ENCODE assay signal across 8 mouse cellular contexts in the genomic region with DNA sequence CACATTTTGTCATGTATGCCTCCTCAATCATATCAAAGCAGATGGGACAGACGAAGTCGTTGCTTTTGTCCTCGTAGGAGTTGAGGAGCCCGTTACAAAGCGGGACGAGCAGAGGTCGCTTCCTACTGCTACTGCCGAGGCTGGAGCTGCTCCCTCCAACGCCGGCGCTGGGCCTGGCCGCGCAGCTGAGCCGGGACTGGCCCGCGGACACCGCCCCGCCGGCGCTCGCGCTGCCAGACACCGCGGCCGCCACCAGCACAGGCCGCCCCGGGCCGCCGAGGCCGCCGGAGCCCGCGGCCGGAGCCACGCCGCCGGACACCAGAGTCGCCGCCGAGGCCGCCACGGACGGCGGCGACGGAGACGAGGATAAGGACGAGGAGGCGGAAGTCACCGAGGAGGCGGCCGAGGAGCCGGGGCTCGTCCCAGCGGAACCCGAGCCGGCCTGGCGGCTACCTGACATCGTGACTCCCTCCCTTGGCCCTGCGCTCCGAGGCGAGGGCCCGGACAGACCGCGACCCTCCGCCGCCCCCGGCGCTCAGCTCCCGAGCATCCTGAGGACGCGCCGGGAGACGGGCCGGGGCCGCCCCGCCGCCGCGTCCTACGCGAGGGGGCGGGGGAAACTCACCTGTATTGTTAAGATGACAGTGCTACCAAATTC. TPM values are rescaled to one million over a fixed set of nuclear protein-coding genes. Genes with fewer than 3 reads are reported as not detected.
DNase-seq lines count a peak whose midpoint lies in the region; ATAC-seq and TF ChIP-seq lines count a peak whose summit lies in the region.
"Not testable (repeated sequence)": the region's sequence is repeated elsewhere in the genome, so short reads cannot be mapped to it uniquely, and the experiment has no call there.
"Had no signal": no experiment of that assay in that cellular context is flagged by ENCODE, and none has a peak within 500 bp of the region (broad histone marks: within the 10 kb centered on the region; RNA-seq: fewer than 3 reads in every experiment).

No protein-coding gene starts in this region.

- ATAC-seq in forebrain, embryonic 12.5 days (ENCODE audit: low FRiP score) = peak; percentile 93
- peak; percentile 64; the same call in 1 of the 2 replicates for ATAC-seq in heart, embryonic 14.5 days (ENCODE audit: insufficient number of reproducible peaks, insufficient read depth, low FRiP score, low read depth)
- ATAC-seq in inflammation-experienced regulatory T-cells, adult 6 months = peak; percentile 63
- ATAC-seq in limb, embryonic 13.5 days (ENCODE audit: low FRiP score, low read depth) = peak; percentile 81; the same call in 1 of the 2 replicates
- ATAC-seq in lung, postnatal 0 days = peak; percentile 88
- peak; percentile 88 for ATAC-seq in neural tube, embryonic 11.5 days (ENCODE audit: insufficient read depth, low FRiP score, low TSS enrichment)

- H3K36me3 ChIP-seq in forebrain, embryonic 12.5 days (replicated peaks); heart, embryonic 14.5 days (ENCODE audit: control insufficient read depth, insufficient read depth, low read length); limb, embryonic 13.5 days; lung, postnatal 0 days (ENCODE audit: insufficient read depth, low read length); neural tube, embryonic 11.5 days (ENCODE audit: control insufficient read depth, insufficient read depth, low read length): not testable (repeated sequence)

- WGBS in forebrain, embryonic 12.5 days = 18% methylated on average over 27 of the region's 83 CpGs
- WGBS in heart, embryonic 14.5 days = 32% methylated on average over 21 of the region's 83 CpGs
- 28% methylated on average over 23 of the region's 83 CpGs for WGBS in limb, embryonic 13.5 days
- 16% methylated on average over 29 of the region's 83 CpGs for WGBS in lung, postnatal 0 days
- 21% methylated on average over 21 of the region's 83 CpGs for WGBS in neural tube, embryonic 11.5 days

- H3K4me3 ChIP-seq in forebrain, embryonic 12.5 days (replicated peaks) = peak overlapping the region; percentile 31
- H3K4me3 ChIP-seq in heart, embryonic 14.5 days (ENCODE audit: control insufficient read depth in 1 of 2, insufficient read depth in 1 of 2, low read depth in 1 of 2, low read length in 2 of 2) = peak overlapping the region; percentile 33 to 38
- H3K4me3 ChIP-seq in limb, embryonic 13.5 days = peak overlapping the region; percentile 36
- H3K4me3 ChIP-seq in lung, postnatal 0 days (ENCODE audit: low read depth, low read length) = peak overlapping the region; percentile 14; the same call in 1 of the 2 replicates
- peak overlapping the region; percentile 13; the same call in 1 of the 2 replicates for H3K4me3 ChIP-seq in neural tube, embryonic 11.5 days (ENCODE audit: low read depth, low read length)

- H3K27ac ChIP-seq in forebrain, embryonic 12.5 days; heart, embryonic 14.5 days (replicated peaks in 1 of 2; ENCODE audit: control insufficient read depth in 1 of 2, insufficient read depth in 1 of 2, low read depth in 2 of 2, low read length in 2 of 2); limb, embryonic 13.5 days; lung, postnatal 0 days (ENCODE audit: low read length); neural tube, embryonic 11.5 days (ENCODE audit: low read depth, low read length): not testable (repeated sequence)

- DNase-seq in cerebellum, adult 9-11 months = peak; percentile 11
- DNase-seq in lung, postnatal 0 days (ENCODE audit: low spot score); neural tube, embryonic 11.5 days (ENCODE audit: low spot score): not testable (repeated sequence)

- peaks cover 22% of the 10 kb centered on the region for H3K27me3 ChIP-seq in forebrain, embryonic 12.5 days
- not testable (repeated sequence) for H3K27me3 ChIP-seq in heart, embryonic 14.5 days (ENCODE audit: control insufficient read depth, insufficient read depth, low read length); lung, postnatal 0 days (replicated peaks; ENCODE audit: insufficient read depth, low read length); neural tube, embryonic 11.5 days (ENCODE audit: control insufficient read depth, insufficient read depth, low read length)
- H3K27me3 ChIP-seq in limb, embryonic 13.5 days = peaks cover 20% of the 10 kb centered on the region

- H3K4me2 ChIP-seq in forebrain, embryonic 12.5 days = peak overlapping the region; percentile 40
- H3K4me2 ChIP-seq in heart, embryonic 14.5 days (ENCODE audit: low read length) = peak overlapping the region; percentile 55
- H3K4me2 ChIP-seq in limb, embryonic 13.5 days (replicated peaks) = peak overlapping the region; percentile 48
- H3K4me2 ChIP-seq in lung, postnatal 0 days (replicated peaks; ENCODE audit: low read depth, low read length) = peak overlapping the region; percentile 38; the same call in 1 of the 2 replicates
- H3K4me2 ChIP-seq in neural tube, embryonic 11.5 days (ENCODE audit: low read depth) = 0 out of 2 replicates have a peak overlapping the region, but pooled peaks have one; percentile 26

- TF ChIP-seq EP300 in lung, postnatal 0 days (IDR thresholded peaks at IDR 0.05) = not testable (repeated sequence)

- not testable (repeated sequence) for H3K9me3 ChIP-seq in forebrain, embryonic 12.5 days; heart, embryonic 14.5 days (ENCODE audit: control insufficient read depth, low read length); limb, embryonic 13.5 days; lung, postnatal 0 days (ENCODE audit: low read length); neural tube, embryonic 11.5 days (ENCODE audit: control insufficient read depth, low read length)

- not testable (repeated sequence) for TF ChIP-seq CTCF in lung, postnatal 0 days (IDR thresholded peaks at IDR 0.05)

- H3K4me1 ChIP-seq in forebrain, embryonic 12.5 days; heart, embryonic 14.5 days (ENCODE audit: control insufficient read depth in 2 of 2, insufficient read depth in 2 of 2, low read length in 2 of 2); limb, embryonic 13.5 days; lung, postnatal 0 days (ENCODE audit: insufficient read depth, low read depth, low read length); neural tube, embryonic 11.5 days (ENCODE audit: control insufficient read depth, insufficient read depth, low read length): not testable (repeated sequence)

- not testable (repeated sequence) for H3K9ac ChIP-seq in forebrain, embryonic 12.5 days; limb, embryonic 13.5 days; lung, postnatal 0 days (replicated peaks; ENCODE audit: low read depth); neural tube, embryonic 11.5 days (ENCODE audit: low read length)
- peak overlapping the region; percentile 25; the same call in 1 of the 2 replicates for H3K9ac ChIP-seq in heart, embryonic 14.5 days (ENCODE audit: low read length)

RNA-seq across cellular contexts. Expression of gene Nap1l2, which starts 21.4 kb away (rescaled TPM):
- polyA plus RNA-seq in forebrain, embryonic 12.5 days (2016; fragmentation: Nextera tagmentation; extraction: Ambion mirVana) = 24.3 and 26.6 TPM in 2 replicates
- polyA plus RNA-seq in heart, embryonic 14.5 days (2014; fragmentation: Nextera tagmentation; extraction: Ambion mirVana) = 0.57 and 0.96 TPM in 2 replicates
- not detected for polyA plus RNA-seq in inflammation-experienced regulatory T-cells, adult 6 months (2017; shearing (Covaris generic))
- polyA plus RNA-seq in limb, embryonic 13.5 days (2015; fragmentation: Nextera tagmentation; extraction: Ambion mirVana) = 2.6 and 2.7 TPM in 2 replicates
- 0.54 and 0.67 TPM in 2 replicates for polyA plus RNA-seq in lung, postnatal 0 days (2015; fragmentation: Nextera tagmentation; extraction: Ambion mirVana)
- 23.3 and 25.5 TPM in 2 replicates for polyA plus RNA-seq in neural tube, embryonic 11.5 days (2014; fragmentation: Nextera tagmentation; extraction: Ambion mirVana)
- polyA plus RNA-seq: liver, adult 2 months had no signal
